Mouse (Mus musculus) right cerebral cortex, adult 2 months (tissue): ENCODE measurements around the gene Gm9508.

ENCODE experiments used
- DNase-seq, 2 experiments: peaks; one replicate each; pipeline ENCODE4 v3.0.0; 2021 to 2022; ENCODE audit warnings: low spot score in 2 of 2

Gene Gm9508

GRCm38 (mm10) chr10:77670710-77671109 is 26.3 kb downstream of the Gm9508 start:
- no peak for DNase-seq

- peak in 1 of 2 experiments; percentile 30 for DNase-seq
Measured at GRCm38 (mm10) chr10:77667402-77667801, 29.6 kb downstream of the Gm9508 start.

- no peak for DNase-seq
Measured at GRCm38 (mm10) chr10:77666342-77666741, 30.7 kb downstream of the Gm9508 start.

- DNase-seq, result no peak
Measured at GRCm38 (mm10) chr10:77663949-77664665, 32.9 kb downstream of the Gm9508 start.

- DNase-seq, result no peak
Measured at GRCm38 (mm10) chr10:77658286-77658994, 38.6 kb downstream of the Gm9508 start.

GRCm38 (mm10) chr10:77652046-77652445 is 45.0 kb downstream of the Gm9508 start:
- DNase-seq, result no peak

- no peak for DNase-seq
Measured at GRCm38 (mm10) chr10:77647901-77648300, 49.1 kb downstream of the Gm9508 start.

- no peak for DNase-seq
Measured at GRCm38 (mm10) chr10:77647461-77647860, 49.6 kb downstream of the Gm9508 start.
